Mouse (Mus musculus): ENCODE measurements around the gene Sox6.

GRCm38 (mm10) chr7:115979813-115980512, 58.6 kb downstream of the Sox6 start:
- TF ChIP-seq CTCF (IDR thresholded peaks at IDR 0.05; ENCODE audit: low read depth, low read length) (no peak), POLR2A (IDR thresholded peaks at IDR 0.05; ENCODE audit: borderline replicate concordance, low read depth, low read length) (no peak)
